Mouse (Mus musculus) limb, embryonic 12.5 days (tissue): ENCODE measurements at regions not wholly inside any gene's neighbourhood (a gene's known extent, or its start where the extent isn't known, plus 50 kb on each side); places are given as distances from the start of the nearest gene placed in this dataset.

Experiments used
- ATAC-seq: fragments of 200-750 bp; cut with Nextera tagmentation; 2 replicates; pipeline ENCODE4 v1.8.0; 2017; ENCODE audit warnings: low read depth, moderate TSS enrichment; ENCODE audit not compliant: insufficient number of reproducible peaks, insufficient read depth, low FRiP score, low TSS enrichment
- H3K27ac ChIP-seq: fragments of 300-500 bp; sonication (generic); 2 replicates; pipeline ENCODE4 v1.5.1; 2016; ENCODE audit warnings: mild to moderate bottlenecking, moderate library complexity
- H3K27me3 ChIP-seq: fragments of 300-500 bp; sonication (generic); 2 replicates; pipeline ENCODE4 v1.6.1; 2016; ENCODE audit warnings: mild to moderate bottlenecking, moderate library complexity
- H3K36me3 ChIP-seq: fragments of 300-500 bp; sonication (generic); 2 replicates; pipeline ENCODE4 v1.6.1; 2016; ENCODE audit warnings: mild to moderate bottlenecking, moderate library complexity
- H3K4me1 ChIP-seq: fragments of 300-500 bp; sonication (generic); replicated peaks from 2 replicates; pipeline ENCODE4 v1.6.1; 2016
- H3K4me2 ChIP-seq: fragments of 300-500 bp; sonication (generic); 2 replicates; pipeline ENCODE4 v1.6.1; 2016; ENCODE audit warnings: mild to moderate bottlenecking, moderate library complexity
- H3K4me3 ChIP-seq: fragments of 300-500 bp; sonication (generic); replicated peaks from 2 replicates; pipeline ENCODE4 v1.5.1; 2016; ENCODE audit warnings: mild to moderate bottlenecking
- H3K9ac ChIP-seq: fragments of 300-500 bp; sonication (generic); replicated peaks from 2 replicates; pipeline ENCODE4 v1.6.1; 2016; ENCODE audit warnings: mild to moderate bottlenecking, moderate library complexity
- H3K9me3 ChIP-seq: fragments of 300-500 bp; sonication (generic); 2 replicates; pipeline ENCODE4 v1.6.1; 2016; ENCODE audit warnings: mild to moderate bottlenecking, moderate library complexity
- WGBS: fragments of 180-500 bp; shearing (Covaris S2); methylation state at CpG from one replicate; pipeline ENCODE4 v1.1.7; 2016; 5-methylcytosine and 5-hydroxymethylcytosine counted together

DNA sequence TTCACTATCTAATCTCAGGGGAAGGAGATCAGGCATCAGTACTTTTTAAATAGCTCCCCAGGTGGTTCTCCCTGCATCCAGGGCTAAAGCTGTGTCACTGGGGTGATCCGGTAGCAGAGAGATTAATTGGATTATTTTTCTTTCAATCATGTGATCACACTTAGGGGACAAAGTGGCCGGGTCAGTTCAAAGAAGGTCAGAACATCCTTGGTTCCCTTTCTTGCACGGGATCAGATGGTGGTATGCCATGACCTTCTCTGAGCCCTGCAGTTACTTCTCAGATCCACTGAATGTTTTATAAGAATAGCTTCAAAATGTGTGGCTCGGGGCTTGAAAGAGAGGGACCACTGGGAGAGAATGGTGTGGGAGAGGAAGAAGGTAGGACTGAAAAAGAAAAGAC, 333.6 kb downstream of the Mllt3 start:
- Histone ChIP-seq H3K36me3 (no peaks in the 10 kb centered on the region), H3K27ac (no peak overlapping the region), H3K27me3 (no peaks in the 10 kb centered on the region), H3K9ac (no peak overlapping the region), H3K9me3 (no peaks in the 10 kb centered on the region), H3K4me3 (no peak overlapping the region), H3K4me1 (peaks cover 21% of the 10 kb centered on the region), H3K4me2 (no peak overlapping the region)
- 58% methylated on average over 4 of the region's 4 CpGs for WGBS
- ATAC-seq = no peak

DNA sequence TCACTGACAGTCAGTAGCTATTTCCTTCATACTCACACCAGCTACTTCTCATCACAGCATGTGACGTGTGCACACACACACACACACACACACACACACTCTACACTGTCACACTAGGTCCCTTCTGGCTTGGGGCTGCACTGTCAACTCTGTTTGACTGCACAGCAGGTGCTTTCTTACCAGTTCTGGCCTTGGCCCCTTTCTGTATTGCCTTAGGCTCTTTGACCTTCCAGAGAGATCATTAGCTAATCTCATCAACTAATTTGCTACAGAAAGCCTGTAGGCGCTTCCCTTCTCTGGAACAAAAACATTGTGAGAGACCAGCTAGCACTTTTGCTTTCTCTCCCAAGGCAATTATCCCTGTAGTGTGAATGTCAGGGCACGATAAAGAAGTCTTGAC, 334.4 kb downstream of the Mllt3 start:
- Histone ChIP-seq H3K36me3 (no peaks in the 10 kb centered on the region), H3K4me2 (no peak overlapping the region), H3K27me3 (no peaks in the 10 kb centered on the region), H3K27ac (no peak overlapping the region), H3K4me3 (no peak overlapping the region), H3K9me3 (no peaks in the 10 kb centered on the region), H3K9ac (no peak overlapping the region), H3K4me1 (peaks cover 21% of the 10 kb centered on the region)
- WGBS = 40% methylated on average over 3 of the region's 3 CpGs
- no peak for ATAC-seq

DNA sequence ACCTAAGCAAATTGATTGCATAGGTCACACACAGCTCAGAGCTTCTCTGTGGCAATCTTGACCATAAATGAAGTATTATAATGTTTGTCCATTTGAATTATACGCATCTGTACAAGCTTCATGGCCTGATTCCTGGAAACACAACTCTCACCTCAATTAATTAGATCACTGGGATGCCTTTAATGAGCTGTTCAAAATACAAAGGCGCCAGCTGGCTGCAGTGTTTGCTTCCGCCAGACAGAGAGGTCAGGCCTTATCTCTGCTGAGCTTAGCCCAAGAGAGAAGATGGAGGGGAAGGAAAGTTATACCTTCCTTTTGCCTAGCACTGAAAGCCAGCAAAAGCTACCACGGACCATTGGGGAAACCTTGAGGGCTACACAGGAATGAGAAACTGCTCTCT, 336.2 kb downstream of the Mllt3 start:
- no peak for ATAC-seq
- Histone ChIP-seq H3K4me1 (peaks cover 12% of the 10 kb centered on the region), H3K36me3 (no peaks in the 10 kb centered on the region), H3K4me2 (no peak overlapping the region), H3K27ac (no peak overlapping the region), H3K9ac (no peak overlapping the region), H3K4me3 (no peak overlapping the region), H3K9me3 (no peaks in the 10 kb centered on the region), H3K27me3 (no peaks in the 10 kb centered on the region)
- WGBS = 82% methylated on average over 4 of the region's 4 CpGs

DNA sequence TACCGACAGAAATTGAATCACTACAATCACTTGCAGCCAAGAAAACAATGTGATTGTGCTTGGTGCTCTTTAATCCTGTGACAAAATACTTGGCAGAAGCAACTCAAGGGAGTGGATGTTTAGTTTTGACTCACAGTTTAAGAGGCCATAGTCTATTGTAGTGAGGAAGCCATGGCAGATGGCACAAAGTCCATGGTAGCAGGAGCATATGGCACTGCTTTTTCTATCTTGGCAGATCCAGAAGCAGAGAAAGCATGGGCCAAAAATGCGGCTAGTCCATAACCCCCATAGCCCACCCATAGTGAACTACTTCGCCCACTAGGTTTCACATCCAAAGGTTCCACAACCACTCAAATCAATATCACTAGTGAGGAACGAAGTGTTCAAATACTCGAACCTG, 337.4 kb downstream of the Mllt3 start:
- Histone ChIP-seq H3K27me3 (no peaks in the 10 kb centered on the region), H3K4me1 (peaks cover 12% of the 10 kb centered on the region), H3K4me3 (no peak overlapping the region), H3K9me3 (no peaks in the 10 kb centered on the region), H3K9ac (no peak overlapping the region), H3K4me2 (no peak overlapping the region), H3K36me3 (no peaks in the 10 kb centered on the region), H3K27ac (no peak overlapping the region)
- ATAC-seq = no peak
- WGBS = 93% methylated on average over 5 of the region's 5 CpGs

GRCm38 (mm10) chr4:87692741-87693140, 340.4 kb downstream of the Mllt3 start:
- H3K4me3 ChIP-seq = no peak overlapping the region
- no peak overlapping the region for H3K9ac ChIP-seq
- H3K27ac ChIP-seq = no peak overlapping the region
- 94% methylated on average over 2 of the region's 2 CpGs for WGBS
- no peaks in the 10 kb centered on the region for H3K4me1 ChIP-seq
- no peaks in the 10 kb centered on the region for H3K9me3 ChIP-seq
- H3K4me2 ChIP-seq = no peak overlapping the region
- no peaks in the 10 kb centered on the region for H3K27me3 ChIP-seq
- ATAC-seq = no peak
- no peaks in the 10 kb centered on the region for H3K36me3 ChIP-seq

DNA sequence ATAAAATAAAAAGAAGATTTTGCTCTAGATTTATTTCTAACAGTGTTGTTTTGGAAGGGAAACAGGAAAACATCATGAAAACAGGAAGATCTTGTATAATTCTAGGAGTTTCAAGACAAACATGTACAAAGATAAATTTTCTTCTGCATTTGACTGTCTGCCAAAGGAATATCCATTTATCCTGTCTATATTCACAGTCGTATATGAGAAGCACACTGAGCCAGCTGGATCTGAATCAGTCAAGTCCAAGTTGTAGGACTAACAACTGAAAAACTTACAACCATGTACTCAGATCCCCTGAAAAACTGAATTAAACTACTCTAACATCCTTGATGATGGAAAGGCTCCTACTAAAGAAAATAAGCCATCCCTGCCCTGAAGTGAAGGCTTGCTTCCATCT, 348.2 kb downstream of the Mllt3 start:
- Histone ChIP-seq H3K9me3 (no peaks in the 10 kb centered on the region), H3K36me3 (no peaks in the 10 kb centered on the region), H3K9ac (no peak overlapping the region), H3K27me3 (no peaks in the 10 kb centered on the region), H3K4me1 (no peaks in the 10 kb centered on the region), H3K27ac (no peak overlapping the region), H3K4me2 (no peak overlapping the region), H3K4me3 (no peak overlapping the region)
- no peak for ATAC-seq
- WGBS = 92% methylated on average over 1 of the region's 1 CpGs

DNA sequence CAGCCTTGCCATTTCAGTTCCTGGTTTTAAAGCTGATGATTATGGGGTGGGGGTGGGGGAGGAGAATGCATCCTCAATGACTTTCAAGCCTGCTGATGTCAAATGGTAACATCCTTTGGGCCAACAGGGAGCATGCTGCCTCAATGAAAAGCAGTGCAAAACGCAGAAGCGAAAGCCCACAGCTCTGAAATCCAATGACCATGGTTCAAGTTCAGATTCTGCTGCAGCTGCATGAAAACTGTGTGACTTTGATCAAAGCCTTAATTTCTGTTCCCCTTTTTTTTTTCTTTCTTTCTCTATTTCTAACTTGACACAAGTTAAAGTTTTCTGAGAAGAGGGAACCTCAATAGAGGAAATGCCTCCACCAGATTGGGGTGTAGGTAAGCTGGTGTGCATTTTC, 350.4 kb downstream of the Mllt3 start:
- Histone ChIP-seq H3K27me3 (no peaks in the 10 kb centered on the region), H3K27ac (no peak overlapping the region), H3K4me3 (no peak overlapping the region), H3K4me2 (no peak overlapping the region), H3K9me3 (no peaks in the 10 kb centered on the region), H3K9ac (no peak overlapping the region), H3K36me3 (no peaks in the 10 kb centered on the region), H3K4me1 (no peaks in the 10 kb centered on the region)
- ATAC-seq = no peak
- 87% methylated on average over 2 of the region's 2 CpGs for WGBS

DNA sequence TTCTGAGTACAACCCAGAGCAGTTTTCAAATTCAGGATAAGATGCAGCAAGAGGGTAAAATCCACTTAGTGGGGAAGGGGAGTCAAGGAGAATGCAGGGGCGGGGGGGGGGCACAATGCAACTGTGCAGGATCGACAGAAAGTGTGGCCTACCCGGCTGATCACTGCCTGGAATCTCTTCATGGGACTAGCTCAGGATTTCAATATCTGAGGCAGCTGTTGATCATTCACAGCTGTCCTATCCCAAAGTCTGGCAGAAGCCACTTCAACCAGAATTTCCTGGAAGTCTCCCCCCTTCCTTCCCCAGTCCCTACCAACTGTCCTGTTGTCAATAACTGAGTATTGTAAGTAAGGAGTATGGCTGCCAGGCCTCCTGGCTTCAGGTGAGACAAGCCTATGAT, 362.1 kb downstream of the Mllt3 start:
- no peak overlapping the region for H3K4me3 ChIP-seq
- H3K9ac ChIP-seq = no peak overlapping the region
- H3K27me3 ChIP-seq = no peaks in the 10 kb centered on the region
- ATAC-seq = no peak
- no peak overlapping the region for H3K27ac ChIP-seq
- no peak overlapping the region for H3K4me2 ChIP-seq
- no peaks in the 10 kb centered on the region for H3K36me3 ChIP-seq
- WGBS = 78% methylated on average over 3 of the region's 3 CpGs
- H3K9me3 ChIP-seq = no peaks in the 10 kb centered on the region
- peaks cover 10% of the 10 kb centered on the region; the same call in 1 of the 2 replicates for H3K4me1 ChIP-seq

DNA sequence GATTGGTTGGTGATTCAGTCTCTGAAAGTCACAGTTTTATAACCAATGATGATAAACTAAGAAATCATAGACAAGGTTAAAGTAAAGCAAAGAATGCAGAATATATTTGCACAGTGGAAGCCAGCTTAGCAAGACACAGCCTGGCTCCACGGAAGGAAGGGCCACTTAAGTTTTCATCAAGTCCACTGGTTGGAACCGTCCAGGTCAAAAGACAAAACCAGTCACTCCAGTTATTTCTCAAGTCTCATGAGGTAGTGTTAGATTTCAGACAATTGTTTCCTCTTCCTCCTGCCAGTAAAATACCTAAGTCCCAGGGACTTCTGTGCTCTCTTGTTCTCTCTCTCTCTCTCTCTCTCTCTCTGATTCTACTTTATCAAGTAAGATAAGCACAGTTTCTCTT, 363.0 kb downstream of the Mllt3 start:
- no peak overlapping the region for H3K4me2 ChIP-seq
- H3K4me1 ChIP-seq = peaks cover 16% of the 10 kb centered on the region; the same call in 1 of the 2 replicates
- H3K27me3 ChIP-seq = no peaks in the 10 kb centered on the region
- 69% methylated on average over 2 of the region's 2 CpGs for WGBS
- H3K9me3 ChIP-seq = no peaks in the 10 kb centered on the region
- no peak overlapping the region for H3K4me3 ChIP-seq
- H3K36me3 ChIP-seq = no peaks in the 10 kb centered on the region
- no peak overlapping the region for H3K9ac ChIP-seq
- no peak overlapping the region for H3K27ac ChIP-seq
- ATAC-seq = no peak

GRCm38 (mm10) chr4:87669480-87669879, 363.7 kb downstream of the Mllt3 start:
- H3K4me2 ChIP-seq = no peak overlapping the region
- H3K4me3 ChIP-seq = no peak overlapping the region
- WGBS = 67% methylated on average over 1 of the region's 1 CpGs
- H3K4me1 ChIP-seq = peaks cover 23% of the 10 kb centered on the region
- H3K9me3 ChIP-seq = no peaks in the 10 kb centered on the region
- no peaks in the 10 kb centered on the region for H3K27me3 ChIP-seq
- no peak for ATAC-seq
- no peak overlapping the region for H3K9ac ChIP-seq
- no peak overlapping the region for H3K27ac ChIP-seq
- no peaks in the 10 kb centered on the region for H3K36me3 ChIP-seq

DNA sequence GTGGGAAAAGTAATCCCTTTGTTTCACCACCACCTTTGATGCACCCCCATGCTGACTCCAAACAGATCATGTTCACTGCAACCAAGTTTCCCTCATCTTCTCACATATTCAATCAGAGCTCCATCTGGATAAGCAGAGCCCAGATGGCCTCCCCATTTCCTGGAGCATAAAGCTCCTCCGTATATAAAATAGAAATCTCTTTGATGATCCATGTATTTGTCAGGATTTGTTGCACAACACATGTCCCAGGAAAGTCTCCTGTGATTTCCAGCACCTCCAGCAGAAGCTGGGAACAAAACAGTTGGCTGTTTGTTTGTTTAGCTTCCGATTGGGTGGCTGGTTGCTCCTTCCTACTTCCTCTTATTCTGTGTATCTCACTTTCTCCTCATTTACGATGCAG, 364.9 kb downstream of the Mllt3 start:
- no peak for ATAC-seq
- Histone ChIP-seq H3K4me3 (no peak overlapping the region), H3K4me1 (peaks cover 27% of the 10 kb centered on the region), H3K9me3 (no peaks in the 10 kb centered on the region), H3K4me2 (no peak overlapping the region), H3K27me3 (no peaks in the 10 kb centered on the region), H3K9ac (no peak overlapping the region), H3K27ac (no peak overlapping the region), H3K36me3 (no peaks in the 10 kb centered on the region)
- WGBS = 27% methylated on average over 3 of the region's 3 CpGs

DNA sequence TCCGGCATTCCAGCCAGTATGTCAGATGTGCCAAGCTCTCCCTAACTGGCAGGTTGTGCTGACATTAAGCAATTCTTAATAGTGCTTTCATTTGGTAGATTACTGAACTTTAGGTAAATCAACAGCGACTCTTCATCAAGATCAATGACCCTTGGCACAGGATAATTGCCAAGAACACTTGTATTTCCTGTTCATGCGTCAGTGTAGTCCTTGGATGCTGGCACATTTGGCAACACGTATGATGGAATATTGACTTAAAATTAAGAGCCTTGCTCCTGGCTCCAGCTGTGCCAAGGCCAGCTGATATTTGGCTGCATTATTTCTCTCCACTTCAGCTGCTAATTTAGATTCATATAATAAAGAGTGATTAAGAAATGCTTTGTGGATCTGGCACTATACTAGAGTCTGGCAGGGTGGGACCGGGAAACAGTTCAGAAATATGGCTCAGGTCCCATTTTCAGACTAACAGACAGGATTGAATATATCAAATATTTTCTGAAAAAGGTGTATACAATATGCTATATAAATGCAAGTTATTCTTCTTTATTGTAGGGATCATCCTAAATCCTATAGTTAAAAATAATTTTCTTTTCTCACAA, 365.5 kb downstream of the Mllt3 start:
- whole genome bisulfite sequencing = 81% methylated on average over 5 of the region's 5 CpGs
- Histone ChIP-seq H3K4me1 (peaks cover 27% of the 10 kb centered on the region), H3K27me3 (no peaks in the 10 kb centered on the region), H3K27ac (no peak overlapping the region), H3K9me3 (no peaks in the 10 kb centered on the region), H3K4me3 (no peak overlapping the region), H3K4me2 (no peak overlapping the region), H3K36me3 (no peaks in the 10 kb centered on the region), H3K9ac (no peak overlapping the region)
- no peak for ATAC-seq
